Comparison of ENCODE assay signal across 9 mouse cellular contexts in the genomic region with DNA sequence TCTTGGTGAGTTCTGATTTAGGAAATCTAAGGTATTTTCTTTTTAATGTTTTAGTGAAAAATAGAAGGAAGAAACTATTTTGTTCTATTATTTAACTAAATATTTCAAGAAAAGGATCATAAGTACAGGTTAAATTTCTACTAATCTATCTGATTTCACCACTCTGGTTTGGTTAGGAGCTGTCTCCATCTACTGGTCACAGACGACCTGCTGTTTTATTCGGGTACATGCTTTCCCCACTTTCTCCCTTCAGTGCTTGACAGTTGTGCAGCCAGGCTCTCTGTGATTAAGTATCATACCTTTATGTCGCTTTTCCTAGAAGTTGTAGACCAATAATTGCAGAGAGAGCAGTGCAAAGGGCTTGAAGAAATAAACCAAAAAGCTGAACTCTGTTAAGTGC. TPM values are rescaled to one million over a fixed set of nuclear protein-coding genes. Genes with fewer than 3 reads are reported as not detected.
DNase-seq lines count a peak whose midpoint lies in the region; ATAC-seq and TF ChIP-seq lines count a peak whose summit lies in the region.
"Had no signal": no experiment of that assay in that cellular context is flagged by ENCODE, and none has a peak within 500 bp of the region (broad histone marks: within the 10 kb centered on the region; RNA-seq: fewer than 3 reads in every experiment).

No protein-coding gene starts in this region.

- WGBS in limb, embryonic 14.5 days = 22% methylated on average over 3 of the region's 3 CpGs
- 41% methylated on average over 3 of the region's 3 CpGs for WGBS in limb, embryonic 10.5 days
- 39% methylated on average over 3 of the region's 3 CpGs for WGBS in forebrain, embryonic 10.5 days

- H3K9ac ChIP-seq in limb, embryonic 14.5 days (ENCODE audit: low read depth, low read length, severe bottlenecking) = no peak overlapping the region
- H3K9ac ChIP-seq: limb, embryonic 13.5 days had no signal

- no peak for TF ChIP-seq POLR2A in limb, embryonic 14.5 days (IDR thresholded peaks at IDR 0.05; ENCODE audit: borderline replicate concordance, extremely low read depth, insufficient read depth, insufficient read length)

- no peak overlapping the region for H3K27ac ChIP-seq in limb, embryonic 14.5 days (replicated peaks; ENCODE audit: low read depth, low read length)
- no peak overlapping the region for H3K27ac ChIP-seq in limb, embryonic 10.5 days
- H3K27ac ChIP-seq in forebrain, embryonic 10.5 days = no peak overlapping the region
- H3K27ac ChIP-seq: limb, embryonic 13.5 days had no signal

- no peak for ATAC-seq in limb, embryonic 14.5 days (ENCODE audit: low FRiP score, low read depth)
- ATAC-seq in megakaryocyte progenitor cell, adult 5-6 weeks (replicated peaks; ENCODE audit: poor library complexity) = peak; percentile 76

- H3K9me3 ChIP-seq in limb, embryonic 14.5 days (ENCODE audit: control insufficient read depth, low read length) = no peaks in the 10 kb centered on the region
- no peaks in the 10 kb centered on the region for H3K9me3 ChIP-seq in limb, embryonic 10.5 days (replicated peaks)
- no peaks in the 10 kb centered on the region for H3K9me3 ChIP-seq in forebrain, embryonic 10.5 days
- H3K9me3 ChIP-seq: limb, embryonic 13.5 days had no signal

- no peak overlapping the region for H3K4me3 ChIP-seq in limb, embryonic 14.5 days (replicated peaks; ENCODE audit: low read length)
- no peak overlapping the region for H3K4me3 ChIP-seq in limb, embryonic 10.5 days
- no peak overlapping the region for H3K4me3 ChIP-seq in forebrain, embryonic 10.5 days
- H3K4me3 ChIP-seq: limb, embryonic 13.5 days had no signal

- no peaks in the 10 kb centered on the region for H3K27me3 ChIP-seq in limb, embryonic 14.5 days (ENCODE audit: control insufficient read depth, insufficient read depth, low read length)
- H3K27me3 ChIP-seq in limb, embryonic 10.5 days (ENCODE audit: low read depth, poor library complexity, severe bottlenecking) = no peaks in the 10 kb centered on the region
- H3K27me3 ChIP-seq in forebrain, embryonic 10.5 days (ENCODE audit: poor library complexity, severe bottlenecking) = no peaks in the 10 kb centered on the region
- H3K27me3 ChIP-seq: limb, embryonic 13.5 days had no signal

- peak; percentile 54 for DNase-seq in adrenal gland, postnatal 10 days
- no peak for DNase-seq in adrenal gland, adult 8-10 months
- peak; percentile 45 for DNase-seq in limb, embryonic 14.5 days (ENCODE audit: low spot score)
- no peak for DNase-seq in limb, embryonic 10.5 days (ENCODE audit: low spot score)
- peak; percentile 71 for DNase-seq in brain, adult 2 months (ENCODE audit: low read depth, low spot score)
- peak; percentile 51 to 69 for DNase-seq in kidney, adult 8-10 months
- DNase-seq in forebrain, embryonic 10.5 days (ENCODE audit: extremely low spot score, low spot score) = no peak

- H3K4me1 ChIP-seq in limb, embryonic 14.5 days (ENCODE audit: control insufficient read depth, insufficient read depth, low read length) = peaks cover 7% of the 10 kb centered on the region; the same call in 1 of the 2 replicates
- H3K4me1 ChIP-seq in limb, embryonic 10.5 days = no peaks in the 10 kb centered on the region
- H3K4me1 ChIP-seq in forebrain, embryonic 10.5 days = peaks cover 23% of the 10 kb centered on the region

- H3K4me2 ChIP-seq in limb, embryonic 14.5 days (replicated peaks; ENCODE audit: low read depth, low read length, severe bottlenecking) = no peak overlapping the region
- H3K4me2 ChIP-seq: limb, embryonic 13.5 days had no signal

- H3K36me3 ChIP-seq in limb, embryonic 14.5 days (ENCODE audit: control insufficient read depth, insufficient read depth, low read length) = 0 out of 2 replicates have a peak, but pooled peaks cover 4% of the 10 kb centered on the region
- H3K36me3 ChIP-seq in limb, embryonic 10.5 days = peaks cover 3% of the 10 kb centered on the region; the same call in 1 of the 2 replicates
- peaks cover 11% of the 10 kb centered on the region for H3K36me3 ChIP-seq in forebrain, embryonic 10.5 days (replicated peaks)
- H3K36me3 ChIP-seq: limb, embryonic 13.5 days had no signal

RNA-seq across cellular contexts. Expression of gene Ahcyl2, which starts 51.5 kb away (rescaled TPM):
- total RNA-seq in adrenal gland, postnatal 10 days (2021) = 10 to 100 TPM; 72.1 to 79.0 TPM
- total RNA-seq in adrenal gland, adult 8-10 months (2022) = 100 to 1,000 TPM; 100 to 281 (median 173) TPM
- 20.8 and 23.3 TPM in 2 replicates for polyA plus RNA-seq in limb, embryonic 14.5 days (2012; rRNA removed)
- polyA plus RNA-seq in limb, embryonic 14.5 days (2014; fragmentation: Nextera tagmentation; extraction: Ambion mirVana) = 20.8 and 21.6 TPM in 2 replicates
- 14.1 and 15.9 TPM in 2 replicates for polyA plus RNA-seq in limb, embryonic 10.5 days (2016; fragmentation: Nextera tagmentation; extraction: Ambion mirVana)
- total RNA-seq in megakaryocyte progenitor cell, adult 5-6 weeks (2015) = 10.2 and 19.1 TPM in 2 replicates
- 14.0 and 38.9 TPM in 2 replicates for total RNA-seq in megakaryocyte progenitor cell, adult 5-6 weeks (2017)
- 13.5 and 15.1 TPM in 2 replicates for polyA plus RNA-seq in forebrain, embryonic 10.5 days (2016; fragmentation: Nextera tagmentation; extraction: Ambion mirVana)

Comparison
In these comparisons a context has a peak if more than half of its experiments do, and no peak if none do; other contexts are left out.
1. DNase-seq: peak in adrenal gland, postnatal 10 days (single experiment), limb, embryonic 14.5 days (single experiment), brain, adult 2 months (single experiment) and kidney, adult 8-10 months (2 of 2); none in adrenal gland, adult 8-10 months (single experiment), limb, embryonic 10.5 days (single experiment) and forebrain, embryonic 10.5 days (single experiment).